Mouse (Mus musculus) kidney, adult 2 months (tissue): ENCODE data around the gene Ifitm10.

Experiments used
- CTCF ChIP-seq: fragments of 200-500 bp; conservative IDR thresholded peaks from 2 replicates; pipeline ENCODE4 v1.5.1; 2011; ENCODE audit warnings: low read depth, mild to moderate bottlenecking, control low read depth, low read length, moderate library complexity, mixed read lengths; ENCODE audit not compliant: insufficient read depth, insufficient read length
- POLR2A ChIP-seq: fragments of 200-500 bp; IDR thresholded peaks from one replicate; pipeline ENCODE4 v1.6.1; 2011; ENCODE audit warnings: low read depth, low read length, control low read depth

GRCm38 (mm10) chr7:142369820-142370219 is 3.7 kb downstream of the Ifitm10 start:
- TF ChIP-seq POLR2A (no peak), CTCF (no peak)
